Mouse (Mus musculus) testis, adult 2 months (tissue): Measurements from ENCODE around the gene Cend1.

Source experiments
- CTCF ChIP-seq: fragments of 200-500 bp; IDR thresholded peaks from 2 replicates; pipeline ENCODE4 v1.5.1; 2012; ENCODE audit warnings: low read depth, mild to moderate bottlenecking, inconsistent platforms, low read length, moderate library complexity; ENCODE audit not compliant: control insufficient read depth, insufficient read depth, insufficient replicate concordance
- POLR2A ChIP-seq: fragments of 200-500 bp; IDR thresholded peaks from 2 replicates; pipeline ENCODE4 v1.6.1; 2012; ENCODE audit warnings: low read depth, mild to moderate bottlenecking, inconsistent platforms, low read length, moderate library complexity; ENCODE audit not compliant: control insufficient read depth

- no peak for TF ChIP-seq POLR2A
- TF ChIP-seq CTCF, result no peak
Measured at GRCm38 (mm10) chr7:141410631-141411030, 18.7 kb downstream of the Cend1 start.
